Mouse (Mus musculus) intestine, embryonic 16.5 days (tissue): ENCODE data around the gene Fam102b. TPM values are rescaled to one million over a fixed set of nuclear protein-coding genes. Genes with fewer than 3 reads are reported as not detected.

Source experiments
- ATAC-seq: fragments of 200-750 bp; cut with Nextera tagmentation; 2 replicates; pipeline ENCODE4 v1.8.0; 2017; ENCODE audit warnings: moderate TSS enrichment, moderate library complexity
- H3K27ac ChIP-seq: fragments of 300-500 bp; sonication (generic); 2 replicates; pipeline ENCODE4 v1.5.1; 2014; ENCODE audit warnings: mild to moderate bottlenecking, low read length
- H3K27me3 ChIP-seq: fragments of 300-500 bp; sonication (generic); replicated peaks from 2 replicates; pipeline ENCODE4 v1.6.1; 2014; ENCODE audit warnings: low read length, control low read depth, mixed read lengths; ENCODE audit not compliant: control insufficient read depth, insufficient read depth
- H3K36me3 ChIP-seq: fragments of 300-500 bp; sonication (generic); 2 replicates; pipeline ENCODE4 v1.6.1; 2014; ENCODE audit warnings: low read length, control low read depth; ENCODE audit not compliant: control insufficient read depth, insufficient read depth
- H3K4me1 ChIP-seq: fragments of 300-500 bp; sonication (generic); 2 replicates; pipeline ENCODE4 v1.6.1; 2014; ENCODE audit warnings: low read length, control low read depth, mixed read lengths; ENCODE audit not compliant: control insufficient read depth, insufficient read depth
- H3K4me2 ChIP-seq: fragments of 300-500 bp; sonication (generic); 2 replicates; pipeline ENCODE4 v1.6.1; 2014; ENCODE audit warnings: low read depth, low read length, control low read depth
- H3K4me3 ChIP-seq: fragments of 300-500 bp; sonication (generic); 2 replicates; pipeline ENCODE4 v1.5.1; 2014; ENCODE audit warnings: mild to moderate bottlenecking, low read length
- H3K9ac ChIP-seq: fragments of 300-500 bp; sonication (generic); 2 replicates; pipeline ENCODE4 v1.6.1; 2014; ENCODE audit warnings: low read depth, low read length
- H3K9me3 ChIP-seq: fragments of 300-500 bp; sonication (generic); 2 replicates; pipeline ENCODE4 v1.6.1; 2016; ENCODE audit warnings: low read length, control low read depth; ENCODE audit not compliant: control insufficient read depth
- WGBS: fragments of 180-500 bp; shearing (Covaris S2); extraction: QIAGEN DNeasy Blood & Tissue Kit; methylation state at CpG from one replicate; pipeline ENCODE4 v1.1.7; 2014; 5-methylcytosine and 5-hydroxymethylcytosine counted together
- polyA plus RNA-seq: library from polyadenylated mRNA; unstranded; fragments of >200 nt; fragmentation: Nextera tagmentation; extraction: Ambion mirVana; gene quantifications from 2 replicates; pipeline ENCODE4 v1.2.1, GENCODE M21; 2015

Gene Fam102b
- polyA plus RNA-seq, 1 experiment from 2014 or later, result 4.2 TPM

DNA sequence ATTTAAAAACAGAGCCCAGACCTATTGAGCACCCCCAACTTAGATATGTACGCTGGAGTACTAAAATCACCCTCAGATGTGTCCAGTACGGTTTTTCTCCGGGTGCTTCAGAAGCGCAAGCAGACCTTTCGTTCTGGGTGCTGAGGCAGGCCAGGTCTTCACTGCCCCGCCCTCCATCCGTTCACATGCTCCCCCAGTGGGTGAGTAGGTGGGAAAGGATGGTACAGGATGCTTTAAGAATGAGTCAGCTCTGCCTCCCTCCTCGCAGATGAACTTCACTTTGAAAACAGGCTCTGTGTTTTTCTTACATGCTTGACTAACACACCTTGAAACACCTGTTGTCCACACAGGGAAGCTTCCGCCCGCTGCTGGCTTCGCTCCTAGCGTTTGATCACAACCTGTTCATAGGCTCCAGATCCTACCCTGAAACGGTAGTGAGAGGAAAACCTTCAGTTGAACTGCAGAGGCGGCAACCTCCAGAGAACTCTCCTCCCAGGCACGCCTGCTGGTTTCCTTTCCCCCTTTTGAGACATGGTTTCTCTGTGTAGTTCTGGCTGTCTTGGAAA lies 52.4 kb downstream of the Fam102b start:
- 85% methylated on average over 15 of the region's 15 CpGs for WGBS
- Histone ChIP-seq H3K9ac (no peak overlapping the region), H3K27me3 (no peaks in the 10 kb centered on the region), H3K27ac (no peak overlapping the region), H3K4me2 (no peak overlapping the region), H3K4me1 (no peaks in the 10 kb centered on the region), H3K36me3 (peaks cover 12% of the 10 kb centered on the region), H3K9me3 (no peaks in the 10 kb centered on the region), H3K4me3 (no peak overlapping the region)
- no peak for ATAC-seq

DNA sequence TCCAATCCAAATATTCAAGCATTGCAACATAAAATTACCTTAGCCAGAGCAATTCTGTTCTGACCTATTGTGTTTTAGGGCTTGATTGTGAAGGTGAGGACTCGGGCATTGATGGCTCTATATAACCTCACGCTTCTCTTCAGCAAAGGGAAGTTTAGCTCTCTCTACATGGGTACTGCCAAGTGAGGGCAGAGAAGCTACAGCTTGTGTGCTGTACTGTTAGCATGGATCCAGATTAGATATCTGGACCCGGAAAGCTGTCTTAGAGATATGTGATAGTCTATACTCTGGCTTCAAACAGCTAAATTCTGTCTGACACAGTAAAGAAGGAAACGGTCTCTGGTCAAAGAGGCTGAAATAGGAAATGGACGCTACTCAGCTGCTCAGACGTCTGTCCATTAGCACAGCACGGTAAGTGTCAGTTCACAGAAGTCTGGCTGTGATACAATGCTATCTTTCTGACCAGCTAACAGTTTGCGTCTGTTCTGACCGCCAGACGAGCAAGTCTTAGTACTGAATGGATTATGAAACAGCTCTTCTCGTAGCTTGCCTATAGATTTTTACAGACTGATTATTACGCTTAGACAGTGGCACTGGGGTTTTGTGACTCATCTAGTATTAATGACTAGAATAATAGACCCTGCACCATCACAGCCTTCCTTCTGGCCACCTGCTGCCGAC lies 53.3 kb downstream of the Fam102b start:
- Histone ChIP-seq H3K9ac (no peak overlapping the region), H3K4me2 (no peak overlapping the region), H3K9me3 (no peaks in the 10 kb centered on the region), H3K27me3 (no peaks in the 10 kb centered on the region), H3K27ac (no peak overlapping the region), H3K36me3 (peaks cover 6% of the 10 kb centered on the region), H3K4me1 (no peaks in the 10 kb centered on the region), H3K4me3 (no peak overlapping the region)
- 85% methylated on average over 13 of the region's 13 CpGs for WGBS
- ATAC-seq, result no peak

- Histone ChIP-seq H3K9me3 (no peaks in the 10 kb centered on the region), H3K4me1 (peaks cover 4% of the 10 kb centered on the region; the same call in 1 of the 2 replicates), H3K4me3 (no peak overlapping the region), H3K9ac (no peak overlapping the region), H3K27ac (no peak overlapping the region), H3K4me2 (no peak overlapping the region), H3K36me3 (no peaks in the 10 kb centered on the region), H3K27me3 (no peaks in the 10 kb centered on the region)
- no peak for ATAC-seq
- WGBS, result 95% methylated on average over 3 of the region's 3 CpGs
Measured at GRCm38 (mm10) chr3:108966051-108966450, 61.4 kb downstream of the Fam102b start.

DNA sequence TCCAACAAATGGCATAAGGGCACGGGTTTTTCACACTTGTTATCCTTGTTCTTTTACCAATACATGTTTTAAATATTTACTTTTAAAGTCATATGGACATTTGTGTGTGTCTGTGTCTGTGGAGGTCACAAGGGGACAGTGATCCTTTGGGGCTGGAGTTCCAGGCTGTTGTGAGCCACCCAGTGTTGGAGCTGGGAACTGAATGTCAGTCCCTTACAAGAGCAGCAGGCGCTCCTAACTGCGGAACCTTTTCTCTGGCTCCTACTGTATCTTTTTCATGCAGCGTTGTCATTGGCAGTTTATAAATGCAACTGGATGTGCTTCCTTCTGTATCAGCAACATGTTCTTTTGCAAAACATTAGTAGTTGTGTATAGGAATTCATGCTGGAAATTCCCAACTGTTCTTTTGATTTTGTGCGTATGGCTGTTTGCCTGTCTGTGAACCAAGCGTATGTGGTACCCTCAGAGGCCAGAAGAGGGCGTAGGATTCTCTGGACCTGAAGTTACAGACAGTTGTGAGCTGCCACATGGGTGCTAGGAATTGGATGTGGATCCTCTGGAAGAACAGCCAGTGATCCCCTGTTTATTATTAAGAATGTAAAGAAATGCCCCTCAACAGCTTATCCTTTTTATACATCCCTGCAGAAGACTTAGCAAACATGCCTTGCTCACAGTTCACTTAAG lies 62.9 kb downstream of the Fam102b start:
- Histone ChIP-seq H3K9me3 (no peaks in the 10 kb centered on the region), H3K4me2 (no peak overlapping the region), H3K27me3 (no peaks in the 10 kb centered on the region), H3K36me3 (no peaks in the 10 kb centered on the region), H3K9ac (no peak overlapping the region), H3K4me3 (no peak overlapping the region), H3K27ac (no peak overlapping the region), H3K4me1 (peaks cover 4% of the 10 kb centered on the region; the same call in 1 of the 2 replicates)
- WGBS, result 74% methylated on average over 7 of the region's 7 CpGs
- ATAC-seq, result no peak

GRCm38 (mm10) chr3:108963776-108964175 lies 63.6 kb downstream of the Fam102b start:
- 84% methylated on average over 3 of the region's 3 CpGs for WGBS
- peaks cover 4% of the 10 kb centered on the region; the same call in 1 of the 2 replicates for H3K4me1 ChIP-seq
- no peak overlapping the region for H3K27ac ChIP-seq
- no peaks in the 10 kb centered on the region for H3K27me3 ChIP-seq
- H3K9me3 ChIP-seq, result no peaks in the 10 kb centered on the region
- ATAC-seq, result no peak
- no peak overlapping the region for H3K4me3 ChIP-seq
- no peak overlapping the region for H3K9ac ChIP-seq
- H3K36me3 ChIP-seq, result no peaks in the 10 kb centered on the region
- no peak overlapping the region for H3K4me2 ChIP-seq

GRCm38 (mm10) chr3:108963278-108963677 lies 64.1 kb downstream of the Fam102b start:
- ATAC-seq, result no peak
- no peaks in the 10 kb centered on the region for H3K36me3 ChIP-seq
- no peak overlapping the region for H3K4me2 ChIP-seq
- H3K9ac ChIP-seq, result no peak overlapping the region
- 71% methylated on average over 3 of the region's 3 CpGs for WGBS
- H3K27ac ChIP-seq, result no peak overlapping the region
- H3K4me1 ChIP-seq, result peaks cover 4% of the 10 kb centered on the region; the same call in 1 of the 2 replicates
- no peak overlapping the region for H3K4me3 ChIP-seq
- no peaks in the 10 kb centered on the region for H3K27me3 ChIP-seq
- H3K9me3 ChIP-seq, result no peaks in the 10 kb centered on the region

GRCm38 (mm10) chr3:108961655-108962054 lies 65.8 kb downstream of the Fam102b start:
- no peaks in the 10 kb centered on the region for H3K27me3 ChIP-seq
- H3K27ac ChIP-seq, result no peak overlapping the region
- H3K4me2 ChIP-seq, result no peak overlapping the region
- no peak for ATAC-seq
- no peaks in the 10 kb centered on the region for H3K9me3 ChIP-seq
- 45% methylated on average over 6 of the region's 6 CpGs for WGBS
- no peaks in the 10 kb centered on the region for H3K36me3 ChIP-seq
- H3K4me3 ChIP-seq, result no peak overlapping the region
- H3K4me1 ChIP-seq, result peaks cover 4% of the 10 kb centered on the region; the same call in 1 of the 2 replicates
- H3K9ac ChIP-seq, result no peak overlapping the region

GRCm38 (mm10) chr3:108961226-108961625 lies 66.2 kb downstream of the Fam102b start:
- H3K4me2 ChIP-seq, result no peak overlapping the region
- ATAC-seq, result no peak
- no peak overlapping the region for H3K27ac ChIP-seq
- no peak overlapping the region for H3K9ac ChIP-seq
- H3K4me1 ChIP-seq, result peaks cover 4% of the 10 kb centered on the region; the same call in 1 of the 2 replicates
- 41% methylated on average over 7 of the region's 7 CpGs for WGBS
- no peaks in the 10 kb centered on the region for H3K27me3 ChIP-seq
- no peaks in the 10 kb centered on the region for H3K36me3 ChIP-seq
- no peaks in the 10 kb centered on the region for H3K9me3 ChIP-seq
- no peak overlapping the region for H3K4me3 ChIP-seq

DNA sequence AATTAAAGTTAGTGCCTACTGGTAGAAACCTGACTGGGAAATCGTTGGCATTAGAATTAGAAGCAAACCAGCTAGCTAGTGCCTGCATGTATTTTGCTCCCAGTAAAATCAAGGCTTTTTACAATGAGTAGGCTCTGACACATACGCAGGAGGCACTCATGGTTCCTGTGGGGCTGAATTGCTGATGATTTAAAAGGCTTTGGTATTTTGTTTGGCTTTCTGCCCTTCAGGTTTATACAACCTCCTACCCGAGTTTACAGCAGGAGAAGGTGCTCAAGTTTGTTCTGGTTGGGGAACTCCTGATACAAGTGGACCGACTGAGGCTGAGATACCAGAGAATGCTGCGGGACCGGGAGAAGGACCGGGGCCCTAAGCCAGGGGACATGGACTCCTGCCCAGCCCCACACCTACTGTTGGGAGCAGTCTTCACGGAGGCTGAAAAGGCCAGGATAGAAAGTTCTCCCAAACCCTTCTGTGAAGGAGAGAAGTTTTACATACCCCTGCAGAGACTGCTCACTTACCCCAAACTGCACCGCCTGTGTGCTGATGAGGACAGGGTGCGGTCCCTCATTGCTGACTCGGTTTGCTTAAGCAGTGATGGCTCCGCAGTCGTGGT lies 67.6 kb downstream of the Fam102b start:
- Histone ChIP-seq H3K27me3 (no peaks in the 10 kb centered on the region), H3K27ac (no peak overlapping the region), H3K9me3 (no peaks in the 10 kb centered on the region), H3K4me2 (no peak overlapping the region), H3K9ac (no peak overlapping the region), H3K4me3 (no peak overlapping the region), H3K36me3 (no peaks in the 10 kb centered on the region), H3K4me1 (peaks cover 4% of the 10 kb centered on the region; the same call in 1 of the 2 replicates)
- no peak for ATAC-seq
- WGBS, result 62% methylated on average over 13 of the region's 13 CpGs
